Mouse (Mus musculus) adrenal gland, adult (tissue): ENCODE data around the gene Egr4.

Experiments used
- DNase-seq, 2 experiments: peaks; one replicate each; pipeline ENCODE4 v3.0.0; 2022 to 2023; ENCODE audit warnings: low spot score in 1 of 2; ENCODE audit not compliant: inconsistent age in 2 of 2

Gene Egr4

DNA sequence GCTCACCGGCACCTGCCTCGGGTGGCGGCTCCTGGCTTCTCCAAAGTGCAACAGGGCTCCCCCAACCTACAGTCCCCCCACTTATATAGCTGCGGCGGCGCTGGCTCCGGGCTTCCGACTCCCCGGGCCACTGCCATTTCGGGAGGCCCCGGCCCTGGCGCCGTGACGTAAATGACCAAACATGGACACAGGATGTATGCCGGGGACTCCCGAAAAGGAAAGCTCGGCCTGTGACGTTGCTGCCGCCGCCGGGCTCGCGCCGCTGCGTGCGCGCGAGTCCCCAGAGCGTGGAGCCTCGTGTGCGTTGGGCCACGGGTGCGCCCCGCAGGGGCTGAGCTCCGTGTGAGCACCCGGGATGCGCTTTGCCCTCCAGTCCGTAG, at the start of gene Egr4:
TSS of gene Egr4 (minus strand) at position 59 of the 380 bp plus-strand sequence.
- DNase-seq: peak; percentile 22 to 61

DNA sequence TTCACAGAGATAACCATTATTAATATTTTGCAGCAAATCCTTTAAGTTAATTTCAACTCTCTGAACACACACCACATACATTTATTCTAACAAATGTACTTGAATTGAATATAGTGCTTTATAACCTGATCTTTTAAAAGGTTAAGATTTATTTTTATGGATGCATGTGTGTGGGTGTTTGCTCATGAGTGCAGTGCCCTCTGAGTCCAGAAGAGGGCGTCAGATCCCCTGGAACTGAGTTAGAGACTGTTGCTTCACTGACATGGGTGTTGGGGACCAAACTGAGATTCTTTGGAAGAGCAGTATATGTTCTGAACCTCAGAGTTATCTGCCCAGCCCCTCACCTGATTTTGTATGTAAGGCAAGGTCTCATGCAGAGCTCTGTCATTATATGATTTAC, 49.0 kb upstream of the Egr4 start:
- no peak for DNase-seq

DNA sequence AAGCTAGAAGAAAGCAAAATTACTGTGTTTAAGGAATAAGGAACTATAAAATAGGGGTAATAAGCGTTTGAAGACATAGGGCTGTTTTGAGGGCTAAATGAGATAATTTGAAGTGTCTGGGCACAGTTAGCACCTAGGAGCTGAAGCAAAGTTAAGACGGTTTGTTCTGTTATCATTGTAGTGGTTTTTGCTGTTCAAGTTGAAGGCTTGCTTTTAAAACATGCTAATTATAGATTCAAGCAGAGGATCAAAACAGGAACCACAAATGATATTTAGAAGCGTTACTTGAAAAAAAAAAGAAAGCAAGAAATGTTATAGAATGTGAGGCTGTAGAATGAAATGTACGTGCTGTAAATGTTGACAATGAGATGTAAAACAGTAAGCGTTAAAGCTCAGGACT, 34.3 kb upstream of the Egr4 start:
- no peak for DNase-seq

DNA sequence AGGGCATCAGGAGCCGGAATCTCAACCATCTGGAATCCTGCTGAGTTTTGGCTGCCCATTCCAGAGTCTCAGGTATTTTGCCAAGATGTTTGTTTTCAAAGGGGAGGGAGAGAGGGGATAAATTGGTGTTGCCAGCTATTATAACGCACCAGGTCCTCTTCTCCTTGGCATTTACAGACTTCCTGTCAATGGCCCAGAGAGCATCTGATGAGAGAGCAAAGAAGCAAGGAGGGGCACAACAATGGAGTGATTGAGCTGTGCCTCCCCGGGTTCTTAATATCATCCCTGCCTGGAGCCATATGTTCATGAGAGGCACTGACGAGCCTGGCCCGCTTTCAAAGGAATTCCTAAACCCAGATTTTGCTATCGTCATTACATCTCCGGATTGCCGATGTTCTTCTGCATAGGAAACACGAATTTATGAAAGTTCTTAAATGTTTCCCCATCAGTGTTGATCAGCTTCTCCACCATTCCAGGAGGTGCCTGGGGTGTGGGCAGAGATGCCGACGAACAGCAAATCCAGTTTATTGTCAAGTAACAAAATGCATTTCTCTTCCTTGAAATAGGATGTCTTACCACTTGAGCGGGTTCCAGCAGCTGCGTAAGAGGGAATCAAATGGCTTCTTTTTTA, 31.0 kb upstream of the Egr4 start:
- peak in 1 of 2 experiments; percentile 20 for DNase-seq

DNA sequence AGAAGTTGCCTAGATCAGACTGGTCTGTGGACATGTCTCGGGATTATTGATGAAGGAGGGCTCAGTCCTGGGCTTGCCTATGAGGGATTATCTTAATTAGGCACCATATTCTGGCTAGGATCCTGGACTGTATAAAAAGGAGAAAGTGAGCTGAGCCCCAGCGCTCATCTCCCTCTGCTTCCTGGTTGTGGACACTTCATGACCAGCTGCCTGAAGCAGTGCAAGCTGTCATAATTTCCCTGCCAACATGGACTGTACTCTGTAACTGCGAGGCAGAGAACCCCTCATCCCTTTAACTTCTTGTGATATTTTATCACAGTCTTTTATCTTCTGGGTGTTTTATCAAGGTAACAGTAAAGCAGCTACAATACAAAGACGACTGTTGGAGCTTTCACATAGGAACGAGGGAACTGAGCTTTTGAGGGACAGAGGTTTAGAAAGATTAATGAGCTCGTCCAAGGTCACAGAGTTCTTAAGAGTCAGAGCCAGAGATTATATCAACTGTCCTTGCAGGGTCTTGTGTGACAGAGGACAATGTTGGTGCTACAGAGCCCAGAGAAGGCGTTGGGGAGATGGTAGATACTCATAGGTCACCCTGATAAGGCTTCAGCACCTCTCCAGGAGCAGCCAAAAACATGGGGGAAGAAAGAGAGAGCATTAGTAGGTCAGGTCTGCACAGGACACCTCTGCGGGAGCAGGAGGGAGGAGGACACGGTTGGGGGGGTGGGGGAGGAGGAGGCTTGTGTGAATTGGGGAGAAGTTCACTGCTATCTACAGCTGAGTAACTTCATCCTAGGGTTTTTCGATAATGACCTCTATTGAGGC, 30.2 kb upstream of the Egr4 start:
- peak in 1 of 2 experiments; percentile 18 for DNase-seq

GRCm38 (mm10) chr6:85522825-85523224, 9.4 kb upstream of the Egr4 start:
- no peak for DNase-seq

DNA sequence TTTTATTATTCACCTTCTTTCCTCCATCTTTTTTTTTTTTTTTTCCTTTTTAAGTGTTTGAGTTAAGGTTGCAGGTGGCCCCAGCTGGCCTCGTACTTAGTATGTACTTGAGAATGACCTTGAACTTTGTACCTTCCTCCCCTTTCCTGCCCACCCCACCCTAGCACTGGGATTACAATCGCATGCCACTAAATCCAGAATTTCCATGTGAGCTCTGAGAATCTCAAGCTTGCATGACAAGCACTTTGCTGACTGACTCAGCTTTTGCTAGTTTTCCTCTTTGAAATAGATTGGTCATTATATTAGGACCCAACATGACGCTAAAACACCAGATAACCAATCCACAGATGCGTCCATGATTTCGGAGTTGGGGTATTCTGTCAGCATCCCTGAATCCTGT, 8.6 kb upstream of the Egr4 start:
- no peak for DNase-seq

GRCm38 (mm10) chr6:85518091-85518693, 4.8 kb upstream of the Egr4 start:
- DNase-seq: peak in 1 of 2 experiments; percentile 20

DNA sequence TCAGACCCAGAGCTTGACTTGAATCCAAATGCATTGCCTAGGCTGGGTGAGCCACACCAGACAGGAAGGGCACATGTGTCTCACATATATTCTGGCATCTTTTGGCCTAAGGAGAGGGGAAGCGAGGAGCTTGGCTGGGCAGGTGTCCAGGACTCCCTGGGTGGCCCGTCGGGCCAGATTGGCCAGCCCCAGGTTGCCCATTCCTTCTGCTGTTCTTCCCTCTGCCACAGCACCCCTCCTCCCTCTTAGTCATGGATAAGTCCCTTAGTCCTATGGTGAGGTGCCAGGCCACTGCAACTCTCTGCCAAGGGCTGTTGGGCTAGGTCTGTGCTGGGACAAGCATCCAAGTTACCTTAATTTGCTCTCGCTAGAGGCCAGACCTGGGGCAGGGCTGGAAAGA, 2.6 kb upstream of the Egr4 start:
- DNase-seq: no peak

DNA sequence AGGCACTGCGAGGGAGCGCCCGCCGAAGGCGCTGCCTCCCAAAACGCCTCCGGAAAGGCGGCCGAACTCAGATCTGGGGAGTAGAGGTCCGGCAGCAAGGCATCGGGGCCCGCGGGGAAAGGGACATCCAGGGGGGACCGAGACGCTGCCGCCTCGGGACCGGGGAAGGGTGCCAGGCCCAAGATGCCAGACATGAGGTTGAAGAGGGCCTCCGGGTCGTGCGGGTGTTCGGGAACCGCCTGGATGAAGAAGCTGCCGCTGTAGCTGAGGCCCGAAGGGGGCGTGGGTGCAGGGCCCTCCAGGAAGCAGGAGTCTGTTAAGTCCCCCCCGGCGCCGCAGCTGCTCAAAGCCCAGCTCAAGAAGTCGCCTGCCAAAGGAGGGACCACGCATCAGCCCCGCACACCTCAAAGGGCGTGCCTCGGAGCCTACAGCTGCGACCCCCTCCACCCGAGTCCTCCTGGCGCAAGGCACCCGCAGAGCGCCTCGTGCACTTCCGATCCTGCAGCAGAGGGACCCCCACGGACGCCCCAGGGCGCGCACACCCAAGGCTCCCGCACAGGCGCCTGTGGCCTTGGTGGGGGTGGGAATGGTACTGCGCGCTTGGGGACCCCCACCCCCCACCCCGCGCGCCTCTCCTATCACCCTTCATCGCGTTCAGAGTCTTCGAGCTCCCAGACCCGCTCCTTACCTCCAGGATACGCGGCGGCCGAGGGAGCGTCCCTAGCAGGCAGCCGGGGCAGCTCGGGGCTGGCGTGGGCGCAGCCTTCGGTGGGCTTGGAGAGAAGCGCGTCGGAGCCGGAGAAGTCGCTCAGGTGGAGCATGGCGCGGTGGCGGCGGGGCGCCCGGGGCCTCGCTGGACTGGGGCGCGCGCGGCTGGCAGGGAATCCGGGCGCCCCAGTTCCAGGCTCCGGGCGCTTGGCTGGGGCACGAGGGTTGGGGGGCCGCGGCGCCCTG, 535 bp downstream of the Egr4 start:
- peak in 1 of 2 experiments; percentile 23 for DNase-seq

- DNase-seq: peak in 1 of 2 experiments; percentile 21
These were observed 1.3 kb downstream of the Egr4 start for GRCm38 (mm10) chr6:85512056-85512440.

GRCm38 (mm10) chr6:85511286-85512055, 1.9 kb downstream of the Egr4 start:
- peak; percentile 57 to 85 for DNase-seq

- peak; percentile 16 to 78 for DNase-seq
These were observed 2.9 kb downstream of the Egr4 start for GRCm38 (mm10) chr6:85510476-85510875.

DNA sequence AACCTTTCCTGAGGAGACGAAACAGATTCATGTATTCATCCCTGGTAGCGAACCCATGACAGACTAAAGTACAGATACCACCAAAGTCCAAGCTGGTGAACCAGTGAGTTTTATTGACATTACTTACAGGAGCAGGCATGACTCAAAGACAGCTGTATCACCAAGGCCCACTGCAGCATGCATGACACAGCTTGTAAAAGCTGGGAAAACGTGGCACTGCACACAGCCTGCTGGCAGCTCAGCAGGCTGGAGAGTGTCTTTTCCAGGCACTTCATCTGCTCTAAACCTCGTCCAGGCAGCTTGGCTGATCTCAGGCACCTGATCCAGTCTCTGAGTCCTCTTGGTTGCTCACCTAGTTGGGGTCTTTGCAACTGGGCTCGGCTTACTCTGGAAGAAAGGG, 4.8 kb downstream of the Egr4 start:
- no peak for DNase-seq

- DNase-seq: no peak
These were observed 8.5 kb downstream of the Egr4 start for GRCm38 (mm10) chr6:85504908-85505307.

- peak; percentile 36 to 70 for DNase-seq
These were observed 10.5 kb downstream of the Egr4 start, which contains the start of gene Fbxo41 for GRCm38 (mm10) chr6:85502911-85503250. Gene Fbxo41, minus strand, starts transcription at chr6:85502994.

DNA sequence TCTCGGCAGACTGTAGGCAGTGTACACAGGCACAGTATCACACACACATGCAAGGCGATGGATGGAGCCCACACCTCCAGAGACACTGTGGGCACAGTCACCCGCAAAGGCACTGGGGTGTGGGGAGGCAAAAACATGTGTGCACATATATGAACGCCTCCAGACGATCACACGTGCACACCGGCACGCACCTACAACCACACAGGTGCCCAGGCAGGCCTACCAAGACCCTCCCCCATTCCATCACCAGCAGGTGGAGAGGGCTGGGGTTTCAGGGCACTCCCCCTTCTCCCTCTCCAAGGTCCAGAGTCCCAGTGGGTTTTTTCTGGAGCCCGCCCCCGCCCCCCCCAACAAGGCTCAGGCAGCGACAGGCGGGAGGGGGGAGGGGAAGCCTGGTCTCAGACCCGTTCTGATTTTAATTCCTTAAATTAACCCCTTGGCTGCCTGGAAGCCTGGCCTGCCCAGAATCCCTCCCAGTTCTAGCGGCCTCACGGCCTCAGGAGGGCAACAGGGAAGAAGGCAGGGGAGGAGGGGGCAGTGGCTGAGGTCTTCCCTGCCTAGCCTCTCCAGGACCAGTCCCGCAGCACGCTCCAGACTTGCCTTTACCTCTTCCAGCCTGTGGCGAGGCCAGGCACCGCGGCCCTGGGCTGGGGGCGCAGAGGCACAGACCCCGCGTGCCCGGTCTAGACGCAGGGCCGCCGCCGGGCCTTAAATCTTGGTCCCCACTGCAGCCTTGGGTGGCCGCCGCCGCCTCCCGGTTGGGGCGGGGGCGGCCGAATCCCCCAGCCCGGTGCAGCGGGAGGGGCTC, 11.1 kb downstream of the Egr4 start:
- DNase-seq: no peak

DNA sequence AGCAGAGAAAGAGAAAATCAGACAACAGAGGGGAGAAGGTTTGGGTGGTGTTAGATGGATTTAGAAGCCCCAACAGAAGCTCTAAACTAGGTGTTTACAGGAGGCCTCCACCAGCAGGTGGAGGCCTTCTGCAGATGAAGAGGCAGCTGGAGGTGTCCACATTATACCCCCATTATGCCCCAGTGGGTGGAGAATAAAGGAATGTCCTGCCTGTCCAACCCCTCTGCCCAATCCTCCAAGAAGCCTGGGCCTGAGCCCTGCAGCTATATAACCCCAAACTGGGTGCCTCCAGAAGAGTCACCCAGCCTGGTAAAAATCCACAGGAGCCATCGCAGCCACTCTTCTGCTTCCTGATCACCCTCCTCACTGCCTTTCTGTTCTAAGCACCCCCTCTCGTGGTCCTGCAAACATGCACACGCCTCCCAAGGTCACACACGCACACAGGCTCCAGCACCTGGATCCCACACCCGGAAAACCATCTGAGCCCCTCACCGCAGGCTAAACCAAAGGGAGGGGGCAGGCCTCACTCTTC, 11.8 kb downstream of the Egr4 start:
- no peak for DNase-seq

- DNase-seq: no peak
These were observed 13.0 kb downstream of the Egr4 start for GRCm38 (mm10) chr6:85500416-85500815.
